Mouse (Mus musculus) 3T3-L1 (cell line): ENCODE measurements around the gene Vps35.
A peak's percentile ranks its signal among the peaks of the same experiment; 100 is the strongest.

Source experiments
- DNase-seq: peaks from one replicate; pipeline ENCODE4 v3.0.0-alpha.2; 2015; ENCODE audit warnings: low read depth, low spot score

Vps35 gene

DNA sequence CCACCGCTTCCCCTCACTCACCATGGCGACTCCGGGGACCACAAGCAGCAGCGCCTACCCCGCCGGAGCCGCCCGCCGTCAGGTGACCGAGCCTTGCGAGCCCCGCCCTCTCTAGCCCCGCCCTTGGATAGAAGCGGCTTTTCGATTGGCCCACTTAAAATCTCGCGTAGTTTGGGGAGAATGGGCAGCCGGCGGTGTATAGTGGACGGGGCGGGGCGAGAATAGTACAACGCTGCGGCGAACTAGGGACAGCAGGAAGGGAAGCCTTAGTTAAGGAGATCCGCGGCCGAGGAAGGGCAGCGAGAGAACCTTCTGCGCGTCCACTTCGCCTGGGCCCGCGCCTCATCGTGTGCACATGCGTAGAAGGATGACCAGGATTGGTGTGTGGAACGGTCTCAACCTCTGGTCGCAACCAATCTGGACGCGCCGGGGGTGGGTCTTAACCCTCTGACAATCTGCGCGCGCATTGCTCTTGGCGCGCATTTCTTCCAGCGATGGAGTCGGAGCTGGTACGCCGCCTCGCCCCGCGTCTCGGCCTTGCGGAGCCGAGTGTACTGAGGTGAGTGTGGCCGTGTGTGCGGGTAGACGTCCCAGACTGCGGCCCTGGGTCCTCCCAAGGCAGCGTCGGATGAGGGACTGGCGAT is at the start of gene Vps35, which contains the start of gene Orc6:
TSS of gene Vps35 (minus strand) at position 369 of the 644 bp plus-strand sequence.
TSS of gene Orc6 (plus strand) at position 199 of the 644 bp plus-strand sequence.
- DNase-seq: peak; percentile 98

DNA sequence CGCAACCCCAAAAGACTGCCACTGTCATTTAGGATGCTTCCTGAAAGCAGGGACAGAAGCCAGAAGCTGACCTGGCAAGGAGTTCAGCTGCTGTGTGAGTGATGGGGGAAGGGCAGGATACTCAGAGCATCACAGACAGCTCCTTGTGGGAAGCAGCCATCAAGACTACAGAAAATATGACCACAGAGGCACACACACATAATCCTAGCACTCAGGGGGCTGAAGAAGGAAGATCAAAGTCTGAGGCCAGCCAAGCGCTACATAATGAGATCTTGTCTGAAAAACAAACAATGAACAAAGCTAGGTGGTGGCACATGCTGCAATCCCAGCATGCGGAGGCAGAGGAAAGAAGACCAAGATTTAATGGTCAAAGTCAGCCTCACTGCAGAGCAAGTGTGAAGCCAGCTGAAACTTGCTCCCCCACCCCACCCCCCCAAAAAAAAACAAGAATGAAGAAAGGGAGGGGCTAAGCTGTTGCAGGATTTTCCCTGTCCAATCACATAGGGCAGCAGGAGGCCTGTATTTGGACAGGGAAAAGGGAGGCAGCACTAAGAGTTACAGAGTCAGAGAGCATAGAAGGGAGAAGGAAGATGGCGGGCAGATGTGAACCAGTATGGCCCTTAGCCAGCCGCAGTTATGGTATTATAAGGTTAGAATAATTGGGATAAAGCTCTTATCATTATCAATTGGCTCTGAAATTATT is 40.4 kb upstream of the Vps35 start:
- DNase-seq: no peak

DNA sequence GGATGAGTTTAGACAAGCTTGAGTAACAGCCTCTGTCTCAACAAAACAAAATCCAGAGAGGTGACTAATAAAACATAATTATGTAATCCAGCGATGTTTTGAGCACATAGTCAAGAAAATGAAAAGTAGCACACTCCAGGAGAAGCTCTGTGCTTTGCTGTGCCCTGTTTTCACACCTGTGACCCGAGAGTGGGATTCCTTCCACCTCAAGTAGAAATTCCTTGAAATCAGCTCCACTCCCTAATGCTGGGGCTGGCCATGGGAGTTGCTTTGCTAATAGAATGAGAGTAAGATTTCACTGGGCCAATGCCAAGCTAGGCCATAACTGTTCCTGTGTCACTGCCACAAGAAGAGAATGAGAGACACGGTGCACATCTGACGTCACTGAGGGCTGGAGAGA is 38.1 kb upstream of the Vps35 start:
- no peak for DNase-seq

DNA sequence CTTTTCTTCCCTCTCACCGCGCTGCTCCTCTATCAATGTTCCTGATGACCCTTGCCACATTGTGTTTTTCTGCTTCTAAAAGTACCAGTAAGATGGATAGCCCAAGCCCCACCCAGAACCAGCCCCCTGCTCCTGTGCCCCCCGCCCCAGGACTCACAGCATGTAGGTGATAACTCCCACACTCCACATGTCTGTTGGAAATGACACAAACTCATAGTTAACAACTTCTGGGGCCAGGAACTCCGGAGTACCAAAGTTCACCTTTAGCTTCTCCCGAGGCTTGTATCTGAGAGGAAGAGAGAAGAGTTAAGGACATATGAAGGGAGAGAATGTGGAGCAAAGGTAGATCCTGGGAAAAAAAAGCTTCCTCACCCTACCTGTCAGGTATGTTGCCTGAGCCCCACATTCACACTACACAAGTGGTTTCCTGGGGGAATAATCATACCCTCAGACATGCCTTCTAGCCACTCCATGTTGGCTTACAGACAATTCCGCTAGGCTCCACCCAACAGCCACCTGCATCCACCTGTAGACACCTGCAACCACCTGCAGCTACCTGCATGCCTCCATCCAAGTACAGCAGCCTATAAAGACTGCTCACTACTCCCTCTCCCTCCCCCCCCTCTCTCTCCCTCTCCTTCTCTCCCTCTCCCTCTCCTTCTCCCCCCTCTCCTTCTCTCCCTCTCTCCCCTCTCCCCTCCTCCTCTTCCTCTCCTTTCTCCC is 36.8 kb upstream of the Vps35 start:
- DNase-seq: no peak

DNA sequence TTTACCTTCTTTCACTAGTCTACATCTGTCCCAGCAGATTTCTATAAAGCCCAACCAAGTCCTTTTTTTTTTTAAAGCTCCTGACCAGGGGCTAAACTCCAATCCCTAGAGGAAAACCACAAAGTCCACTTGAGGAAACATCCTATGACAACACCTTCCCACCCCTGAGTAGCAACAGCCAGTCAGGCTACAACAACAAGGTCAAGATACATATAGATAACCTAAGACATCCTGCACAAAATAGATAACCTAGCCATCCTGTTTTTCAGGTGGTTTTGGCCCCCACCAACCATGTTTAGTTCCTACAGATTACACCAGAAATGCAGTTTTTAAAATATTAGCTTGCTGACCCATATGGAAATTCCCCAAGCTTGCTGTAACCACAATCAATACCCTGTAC is 35.5 kb upstream of the Vps35 start:
- no peak for DNase-seq

DNA sequence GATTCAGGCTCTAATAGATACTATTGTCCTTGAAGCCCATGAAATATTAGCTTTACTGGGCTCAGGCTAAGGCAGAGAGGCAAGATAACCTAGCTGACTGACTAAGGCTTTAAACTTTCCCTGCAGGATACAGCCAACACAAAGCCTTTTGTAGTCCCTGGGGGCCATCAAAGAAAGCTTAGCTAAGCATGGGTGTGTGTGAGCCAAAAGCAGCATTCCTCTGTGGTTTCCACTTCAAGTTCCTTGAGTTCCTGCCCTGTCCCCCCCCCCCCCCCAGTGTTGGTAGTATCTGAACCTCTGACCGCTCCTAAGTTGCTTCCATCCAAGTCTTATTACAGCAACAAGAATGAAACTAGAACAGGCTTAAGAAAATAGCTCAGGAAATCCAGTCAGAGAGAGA is 29.9 kb upstream of the Vps35 start:
- peak; percentile 97 for DNase-seq

DNA sequence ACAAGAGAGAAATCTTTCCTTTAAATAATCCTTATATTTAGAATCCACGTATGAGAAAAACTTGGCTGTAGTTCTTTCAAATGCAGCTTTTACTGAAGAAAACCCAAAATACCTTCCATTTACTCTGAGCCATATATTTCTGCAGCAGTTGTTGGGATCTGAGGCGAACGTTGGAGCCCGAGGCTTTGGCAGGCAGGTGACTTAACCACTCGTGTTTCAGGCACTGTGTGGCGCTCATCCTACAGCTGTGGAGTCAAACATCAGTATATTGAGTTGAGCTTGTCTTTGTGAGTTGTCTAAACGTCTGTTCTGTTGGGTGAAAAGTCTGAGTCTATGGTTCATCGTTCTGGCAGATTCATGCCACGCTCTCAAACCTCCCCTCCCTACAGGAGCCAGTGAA is 27.4 kb upstream of the Vps35 start:
- DNase-seq: no peak

DNA sequence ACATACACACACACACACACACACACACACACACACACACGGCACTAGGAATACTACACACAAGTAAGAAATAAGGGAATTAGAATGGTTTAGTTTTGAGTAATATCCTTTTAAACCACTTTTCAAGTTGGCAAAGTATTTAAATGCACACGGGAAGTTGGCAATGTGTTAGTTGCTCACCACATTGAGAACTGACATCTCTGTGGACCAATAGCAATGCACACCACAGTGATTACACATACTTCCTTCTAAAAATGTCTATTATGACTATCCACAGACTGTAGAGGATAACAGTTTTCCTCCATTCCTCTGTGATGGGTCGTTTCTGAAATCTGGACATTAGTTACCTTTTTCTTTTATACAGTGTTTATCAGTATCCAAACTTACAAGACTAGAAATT is 23.5 kb upstream of the Vps35 start:
- DNase-seq: peak; percentile 35

DNA sequence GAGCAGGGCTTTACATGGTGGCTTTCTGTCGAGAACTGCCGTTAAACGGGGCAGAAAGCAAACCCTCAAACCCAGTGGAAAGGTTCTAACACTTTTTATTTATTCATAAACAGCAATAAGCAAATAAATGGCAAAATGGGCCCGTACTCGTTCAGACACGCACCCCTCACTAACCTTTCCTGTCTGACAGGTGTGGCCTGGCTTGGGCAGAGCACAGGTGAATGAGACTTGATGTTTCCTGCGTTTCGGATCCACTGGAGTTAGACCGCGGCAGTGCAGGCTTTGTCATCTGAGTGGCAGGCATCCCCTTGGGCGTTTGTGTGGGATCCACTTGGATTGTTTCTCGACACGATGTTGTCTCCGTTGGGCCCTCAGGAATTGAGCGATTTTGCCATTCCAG is 22.4 kb upstream of the Vps35 start:
- no peak for DNase-seq

DNA sequence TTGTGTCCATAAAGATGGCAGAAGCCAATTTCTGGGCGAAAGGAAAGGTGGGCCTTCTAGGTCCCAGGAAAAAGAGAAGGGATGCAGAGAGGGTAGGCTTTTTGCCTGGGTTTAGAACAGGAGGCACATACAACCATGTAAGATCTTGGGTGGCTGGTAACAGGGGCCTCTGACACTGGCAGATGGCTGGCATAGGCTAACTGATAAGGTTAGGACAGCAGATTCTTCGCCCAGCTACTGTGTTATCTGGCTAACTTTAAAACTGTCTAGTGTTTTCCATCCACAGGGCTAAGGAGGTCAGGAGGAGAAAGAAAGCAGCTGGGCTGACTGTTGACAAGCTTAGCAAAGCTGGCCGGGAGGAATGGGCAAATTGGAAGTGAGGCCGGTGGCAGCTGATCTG is 18.9 kb upstream of the Vps35 start:
- DNase-seq: no peak

DNA sequence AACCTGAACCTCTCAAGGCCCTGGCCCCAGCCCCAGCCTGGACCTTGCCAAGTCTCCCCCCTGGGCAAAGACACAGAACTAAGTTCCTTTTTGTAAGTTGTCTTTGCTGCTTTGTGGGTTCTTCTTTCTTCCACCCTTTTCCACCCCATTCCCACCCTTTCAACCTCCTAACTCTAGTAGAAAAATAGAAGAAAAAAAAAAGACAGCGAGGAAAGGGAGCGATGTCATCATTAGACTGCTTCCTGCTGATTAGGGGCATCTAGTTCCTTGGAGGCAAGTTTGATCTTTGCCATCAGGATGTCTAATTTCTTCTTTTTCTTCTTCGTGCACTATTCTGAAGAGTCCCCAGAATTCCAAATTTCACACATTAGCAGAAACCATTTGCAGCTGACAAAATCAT is 13.4 kb upstream of the Vps35 start:
- DNase-seq: no peak

DNA sequence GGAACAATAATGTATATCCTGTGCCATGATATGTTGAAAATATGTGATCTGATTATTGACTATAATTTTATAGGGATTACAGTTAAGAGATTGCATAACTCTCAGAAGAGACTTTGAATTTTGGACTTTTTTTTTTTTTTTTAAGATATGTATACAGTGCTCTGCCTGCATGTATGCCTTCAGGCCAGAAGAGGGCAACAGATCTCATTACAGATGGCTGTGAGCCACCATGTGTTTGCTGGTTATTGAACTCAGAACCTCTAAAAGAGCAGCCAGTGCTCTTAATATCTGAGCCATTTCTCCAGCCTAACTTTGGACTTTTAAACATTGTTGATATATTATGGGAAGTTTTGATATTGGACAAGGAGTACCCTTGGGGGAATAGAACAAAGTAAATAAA is 12.1 kb upstream of the Vps35 start:
- DNase-seq: peak; percentile 79

DNA sequence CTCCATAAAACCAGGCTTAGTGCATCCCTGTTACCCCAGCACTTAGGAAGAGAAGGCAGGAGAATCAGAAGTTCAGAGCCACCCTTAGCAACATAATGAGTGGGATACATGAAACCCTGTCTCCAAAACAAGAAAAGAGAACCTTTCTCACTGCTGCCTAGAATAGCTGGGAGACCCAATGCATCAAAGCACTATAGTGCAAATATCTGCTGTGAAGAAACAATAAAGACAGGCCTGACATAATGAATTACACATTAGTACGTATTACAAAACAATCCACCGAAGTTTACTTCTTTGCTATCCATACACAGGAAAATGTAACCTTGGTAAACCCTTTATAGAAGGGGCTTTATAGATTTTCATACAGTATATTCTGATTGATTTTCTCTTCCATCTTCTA is 9.0 kb upstream of the Vps35 start:
- DNase-seq: no peak

DNA sequence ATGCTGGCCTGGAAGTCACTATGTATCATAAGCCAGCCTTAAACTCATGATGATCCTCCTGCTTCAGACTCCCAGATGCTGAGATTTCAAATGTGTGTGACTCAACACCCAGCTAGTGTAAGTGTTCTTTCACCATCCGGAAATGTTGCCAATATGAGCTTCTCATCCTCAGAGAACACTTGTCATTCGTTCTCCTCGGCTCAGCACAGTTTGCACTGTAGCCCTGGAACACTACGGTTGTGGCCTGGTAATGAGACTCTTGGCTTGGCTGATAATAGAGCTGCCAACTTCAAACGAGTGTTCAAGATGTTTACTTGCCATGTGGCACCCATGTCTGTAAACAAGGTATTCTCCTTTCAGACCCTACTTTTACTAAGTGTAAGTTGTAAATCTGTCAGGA is 3.9 kb upstream of the Vps35 start:
- peak; percentile 41 for DNase-seq

DNA sequence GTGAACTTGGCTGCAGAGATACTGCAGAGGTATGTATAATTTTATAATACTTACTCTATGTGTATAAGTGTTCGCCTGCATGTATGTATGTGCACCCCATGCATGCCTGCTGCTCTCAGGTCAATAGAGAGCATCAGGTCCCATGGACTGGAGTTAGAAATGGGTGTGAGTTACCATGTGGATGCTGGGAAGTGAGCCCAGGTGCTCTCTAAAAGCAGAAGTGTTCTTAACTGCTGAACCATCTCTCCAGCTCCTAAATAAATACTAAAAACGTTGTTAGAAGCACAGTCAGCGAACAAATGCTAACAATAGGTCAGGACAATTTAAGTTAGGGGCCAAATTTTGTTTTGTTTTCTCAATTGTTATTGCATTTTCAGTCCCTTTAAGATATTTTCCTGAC is 3.3 kb upstream of the Vps35 start:
- DNase-seq: no peak

DNA sequence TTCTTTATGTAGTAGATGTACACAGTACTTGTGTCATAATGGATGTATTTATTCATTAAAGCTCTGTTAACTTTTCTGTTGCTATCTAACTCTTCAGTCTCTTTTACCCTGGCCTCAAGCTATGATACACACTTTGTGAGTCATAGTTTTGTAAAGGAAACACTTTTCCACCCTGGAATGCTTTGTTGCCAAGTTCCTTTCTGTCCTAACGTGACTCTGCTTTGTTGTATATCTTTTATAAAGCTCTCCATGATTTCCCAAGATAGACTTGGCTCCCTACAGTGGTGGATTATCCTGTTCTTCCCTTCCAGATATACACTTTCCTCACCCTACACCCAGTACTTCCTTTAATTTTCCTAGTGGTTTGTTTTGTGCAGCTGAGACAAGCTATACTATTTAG is 2.3 kb upstream of the Vps35 start:
- peak; percentile 79 for DNase-seq

DNA sequence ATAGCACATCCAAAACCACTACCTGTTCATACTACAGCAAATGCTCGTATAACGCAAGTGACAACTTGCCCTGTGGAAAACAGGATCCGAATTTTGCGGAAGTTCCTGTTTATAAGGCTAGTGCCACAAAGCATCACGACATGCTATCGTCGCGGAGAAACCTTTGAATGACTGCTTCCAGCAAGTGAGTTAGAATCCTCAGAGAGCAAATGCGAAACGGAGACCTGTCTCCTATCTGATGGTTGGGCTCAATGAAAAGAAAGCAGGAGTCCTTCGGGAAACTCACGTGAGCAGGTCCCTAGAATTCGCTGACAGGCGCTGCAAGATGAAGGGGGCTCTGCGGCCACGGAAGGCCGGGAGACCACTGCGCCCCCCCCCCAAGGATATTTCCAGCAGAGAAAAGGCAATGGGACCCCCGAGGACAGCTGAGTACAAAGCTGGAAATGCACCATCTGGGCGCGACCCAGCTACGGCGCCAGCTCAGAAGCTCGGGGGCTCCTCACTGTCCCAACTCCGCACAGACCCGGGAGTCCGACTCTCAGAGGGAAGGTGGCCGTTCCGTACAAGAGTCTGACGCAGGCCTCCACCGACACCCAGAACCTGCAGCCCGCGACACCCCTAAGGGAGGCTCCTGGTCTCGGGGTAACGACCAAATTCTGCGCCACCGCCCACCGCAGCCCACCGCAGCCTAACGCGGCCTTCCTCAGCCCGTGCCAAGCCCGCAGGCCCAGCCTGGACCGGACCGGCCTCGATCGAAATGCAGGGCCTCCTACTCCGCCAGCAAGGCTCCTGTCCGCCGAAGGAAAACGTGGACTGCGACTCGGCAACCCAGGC is 785 bp downstream of the Vps35 start:
- DNase-seq: peak; percentile 48

DNA sequence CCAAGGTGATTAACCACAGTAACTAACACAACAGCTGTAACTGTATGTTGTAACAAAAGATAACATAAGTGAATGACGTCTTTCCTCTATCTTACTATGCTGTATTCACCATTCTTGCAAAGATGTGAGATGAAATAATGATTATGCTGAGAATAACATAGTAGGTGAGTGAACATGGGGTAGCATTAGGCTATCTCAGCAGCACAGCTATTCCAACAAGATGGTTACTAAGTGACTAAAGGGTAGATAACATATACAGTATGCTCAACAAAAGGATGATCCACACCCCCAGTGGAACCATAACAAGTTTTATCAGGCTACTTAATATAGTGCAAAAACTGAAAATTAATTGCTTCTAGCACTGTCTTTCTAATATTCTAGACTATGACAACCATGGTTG is 12.8 kb downstream of the Vps35 start:
- DNase-seq: no peak

DNA sequence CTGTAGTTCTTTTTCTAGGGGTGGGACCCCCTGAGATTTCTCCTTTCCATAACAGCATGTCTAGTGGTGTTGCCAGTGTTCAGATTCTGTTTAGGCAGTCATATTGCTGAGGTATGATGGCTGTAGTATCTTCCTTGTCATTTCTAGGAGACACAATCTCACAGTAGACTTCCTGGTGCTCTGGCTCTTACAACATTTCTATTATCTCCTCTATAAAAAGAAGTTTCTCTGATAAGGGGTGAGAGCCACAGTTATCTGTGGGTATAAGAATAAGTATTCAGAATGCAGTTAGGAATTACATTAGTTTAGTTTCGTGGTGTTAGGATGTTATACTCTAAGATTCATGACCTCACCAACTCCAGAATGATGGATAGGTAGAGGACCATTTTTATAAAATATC is 72.3 kb downstream of the Vps35 start:
- DNase-seq: no peak

DNA sequence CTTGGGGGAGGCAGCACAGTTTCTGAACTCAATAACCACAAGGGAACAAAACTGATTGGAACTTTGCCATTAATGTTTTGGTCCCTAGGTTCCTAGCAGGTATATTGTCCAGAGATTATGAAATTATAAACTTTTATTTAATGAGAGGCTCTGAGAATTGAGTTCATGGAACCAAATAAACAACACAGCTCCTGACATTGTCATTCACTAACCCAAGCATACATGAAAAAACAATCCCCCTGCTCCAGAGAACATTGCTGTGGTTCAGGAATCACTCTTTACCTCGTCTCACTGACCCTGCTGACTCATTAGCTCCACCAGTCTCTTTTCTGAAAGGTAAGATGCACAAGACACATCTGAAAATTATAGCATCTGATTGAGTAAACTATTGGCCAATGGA is 73.9 kb downstream of the Vps35 start, which contains the start of gene Olfr371:
TSS of gene Olfr371 (plus strand) at position 301 of the 400 bp plus-strand sequence.
- no peak for DNase-seq

DNA sequence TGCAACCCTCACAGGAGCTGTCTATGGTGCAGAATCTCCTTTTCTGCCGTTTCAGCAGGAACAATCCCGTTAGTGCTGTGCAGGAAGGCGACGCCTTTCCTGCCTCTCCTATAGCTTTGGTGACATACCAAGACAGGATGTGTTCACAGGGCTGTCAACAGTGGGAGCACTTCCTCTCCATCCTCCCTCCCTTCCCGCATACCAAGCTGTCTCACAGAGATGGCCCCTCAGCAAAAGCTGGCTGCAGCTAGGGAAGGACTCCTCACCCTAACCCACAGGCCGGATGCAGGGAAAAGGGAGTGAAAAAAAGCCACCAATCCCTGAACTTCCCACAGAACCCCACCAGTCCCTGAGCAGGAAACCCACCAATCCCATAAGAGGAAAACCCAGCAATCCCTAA is 78.6 kb downstream of the Vps35 start:
- peak; percentile 48 for DNase-seq

DNA sequence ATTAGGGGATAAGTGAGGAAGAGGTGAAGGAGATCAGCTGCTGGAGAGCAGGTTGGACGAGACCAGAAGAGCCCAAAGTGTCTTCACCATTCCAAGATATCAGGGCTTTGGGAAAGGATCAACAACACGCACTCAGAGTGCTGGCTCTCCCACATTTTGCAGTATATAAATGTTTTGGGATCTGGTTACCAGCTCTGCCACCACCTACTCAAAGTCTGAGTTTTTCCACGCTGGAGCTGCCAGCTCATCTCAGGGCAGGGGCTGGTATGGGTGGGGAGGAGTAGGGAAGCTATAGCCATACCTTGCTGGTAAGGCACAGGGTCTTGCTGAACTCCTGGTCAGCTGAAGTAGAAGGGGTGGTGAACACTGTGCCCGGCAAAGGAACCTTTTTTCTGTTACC is 79.4 kb downstream of the Vps35 start:
- no peak for DNase-seq
